Mouse (Mus musculus): ENCODE measurements around the gene Ttc8. TPM values are rescaled to one million over a fixed set of nuclear protein-coding genes. Genes with fewer than 3 reads are reported as not detected.

Gene Ttc8
- total and polyA plus RNA-seq, 3 experiments: 4.5 to 6.8 (median 4.9) TPM

- no peaks in the 10 kb centered on the region for H3K27me3 ChIP-seq (replicated peaks)
- no peaks in the 10 kb centered on the region for H3K36me3 ChIP-seq (replicated peaks in 1 of 2; ENCODE audit: control insufficient read depth in 1 of 2, insufficient read depth in 1 of 2, low read length in 1 of 2)
- dilution Hi-C loops (cut with MboI; ENCODE audit: extremely low pct_ligation_motif_present, extremely low pct_unique_long_range_greater_than_20kb, low sequenced_read_pairs) (no loop called here), in situ Hi-C loops (cut with MboI; ENCODE audit: low pct_ligation_motif_present, low pct_unique_long_range_greater_than_20kb, low sequenced_read_pairs) (no loop called here)
- peaks cover 12 to 33% of the 10 kb centered on the region in 2 experiments; a peak in 3 of 4 replicates for H3K4me1 ChIP-seq (ENCODE audit: control insufficient read depth in 1 of 2, insufficient read depth in 2 of 2)
- H3K27ac ChIP-seq (ENCODE audit: insufficient read depth, low read depth): no peak overlapping the region
- H3K9ac ChIP-seq (ENCODE audit: insufficient read depth, low read depth): no peak overlapping the region
- H3K9me3 ChIP-seq (replicated peaks; ENCODE audit: low read length): no peaks in the 10 kb centered on the region
- TF ChIP-seq RCOR1 (conservative IDR thresholded peaks at IDR 0.05; ENCODE audit: low read depth, low read length) (no peak), MYC (IDR thresholded peaks at IDR 0.05; ENCODE audit: low read depth, low read length) (no peak), SIN3A (IDR thresholded peaks at IDR 0.05; ENCODE audit: low read length) (no peak), CTCF (conservative IDR thresholded peaks at IDR 0.05 in 1 of 2, IDR thresholded peaks at IDR 0.05 in 1 of 2; ENCODE audit: low read depth in 2 of 2, low read length in 2 of 2) (no peak), ZKSCAN1 (IDR thresholded peaks at IDR 0.05; ENCODE audit: borderline replicate concordance, low read depth, low read length) (no peak), POLR2AphosphoS2 (IDR thresholded peaks at IDR 0.05; ENCODE audit: low read depth, low read length) (no peak), ETS1 (conservative IDR thresholded peaks at IDR 0.05; ENCODE audit: low read depth, low read length) (no peak), JUND (conservative IDR thresholded peaks at IDR 0.05; ENCODE audit: low read depth, low read length) (no peak)
- H3K79me2 ChIP-seq (replicated peaks; ENCODE audit: control insufficient read depth, extremely low read depth, insufficient read depth, poor library complexity, severe bottlenecking): no peaks in the 10 kb centered on the region
- no peak for DNase-seq (ENCODE audit: extremely low read depth)
- H3K4me2 ChIP-seq (ENCODE audit: insufficient read depth, low read depth, poor library complexity, severe bottlenecking): no peak overlapping the region
- no peak overlapping the region for H3K4me3 ChIP-seq (replicated peaks in 1 of 3; ENCODE audit: low read depth in 2 of 3, low read length in 2 of 3, poor library complexity in 1 of 3)
Measured at GRCm38 (mm10) chr12:98995881-98996280, 75.5 kb downstream of the Ttc8 start.

GRCm38 (mm10) chr12:98996581-98996988, 76.2 kb downstream of the Ttc8 start:
- Histone ChIP-seq H3K4me1 (ENCODE audit: control insufficient read depth in 1 of 2, insufficient read depth in 2 of 2) (peaks cover 12 to 33% of the 10 kb centered on the region in 2 experiments; a peak in 3 of 4 replicates), H3K79me2 (replicated peaks; ENCODE audit: control insufficient read depth, extremely low read depth, insufficient read depth, poor library complexity, severe bottlenecking) (no peaks in the 10 kb centered on the region), H3K9ac (ENCODE audit: insufficient read depth, low read depth) (no peak overlapping the region), H3K27ac (ENCODE audit: insufficient read depth, low read depth) (no peak overlapping the region), H3K27me3 (replicated peaks) (no peaks in the 10 kb centered on the region), H3K4me2 (ENCODE audit: insufficient read depth, low read depth, poor library complexity, severe bottlenecking) (no peak overlapping the region), H3K9me3 (replicated peaks; ENCODE audit: low read length) (no peaks in the 10 kb centered on the region), H3K36me3 (replicated peaks in 1 of 2; ENCODE audit: control insufficient read depth in 1 of 2, insufficient read depth in 1 of 2, low read length in 1 of 2) (no peaks in the 10 kb centered on the region), H3K4me3 (replicated peaks in 1 of 3; ENCODE audit: low read depth in 2 of 3, low read length in 2 of 3, poor library complexity in 1 of 3) (no peak overlapping the region)
- in situ Hi-C loops (cut with MboI; ENCODE audit: low pct_ligation_motif_present, low pct_unique_long_range_greater_than_20kb, low sequenced_read_pairs): no loop called here
- dilution Hi-C loops (cut with MboI; ENCODE audit: extremely low pct_ligation_motif_present, extremely low pct_unique_long_range_greater_than_20kb, low sequenced_read_pairs): no loop called here
- no peak for TF ChIP-seq USF1 (IDR thresholded peaks at IDR 0.05; ENCODE audit: low read depth, low read length)
- TF ChIP-seq SIN3A (IDR thresholded peaks at IDR 0.05; ENCODE audit: low read length): no peak
- no peak for TF ChIP-seq ETS1 (conservative IDR thresholded peaks at IDR 0.05; ENCODE audit: low read depth, low read length)
- no peak for TF ChIP-seq JUN (IDR thresholded peaks at IDR 0.05; ENCODE audit: insufficient read depth, low read depth, low read length)
- no peak for TF ChIP-seq MAZ (IDR thresholded peaks at IDR 0.05; ENCODE audit: low read depth, low read length)
- no peak for TF ChIP-seq ZKSCAN1 (IDR thresholded peaks at IDR 0.05; ENCODE audit: borderline replicate concordance, low read depth, low read length)
- no peak for TF ChIP-seq KAT2A (IDR thresholded peaks at IDR 0.05; ENCODE audit: insufficient replicate concordance, low read length)
- no peak for TF ChIP-seq MEF2A (IDR thresholded peaks at IDR 0.05; ENCODE audit: borderline replicate concordance, low read depth, low read length)
- no peak for TF ChIP-seq E2F4 (IDR thresholded peaks at IDR 0.05; ENCODE audit: insufficient replicate concordance, low read depth, low read length)
- TF ChIP-seq CHD2 (IDR thresholded peaks at IDR 0.05; ENCODE audit: low read length): no peak
- no peak for TF ChIP-seq EP300 (IDR thresholded peaks at IDR 0.05; ENCODE audit: low read length)
- TF ChIP-seq ZNF384 (IDR thresholded peaks at IDR 0.05; ENCODE audit: low read depth, low read length): no peak
- TF ChIP-seq BHLHE40 (IDR thresholded peaks at IDR 0.05; ENCODE audit: low read depth, low read length): no peak
- no peak for TF ChIP-seq TBP (conservative IDR thresholded peaks at IDR 0.05; ENCODE audit: low read depth, low read length)
- TF ChIP-seq MAX (IDR thresholded peaks at IDR 0.05; ENCODE audit: low read length): no peak
- TF ChIP-seq PAX5 (IDR thresholded peaks at IDR 0.05; ENCODE audit: low read length): no peak
- TF ChIP-seq MYC (IDR thresholded peaks at IDR 0.05; ENCODE audit: low read depth, low read length): no peak
- TF ChIP-seq RCOR1 (conservative IDR thresholded peaks at IDR 0.05; ENCODE audit: low read depth, low read length): no peak
- no peak for TF ChIP-seq MXI1 (IDR thresholded peaks at IDR 0.05; ENCODE audit: low read depth, low read length)
- no peak for DNase-seq (ENCODE audit: extremely low read depth)

Data from CH12.LX (cell line).